Mouse (Mus musculus) heart, postnatal 36 days (tissue): ENCODE results near the gene Trip10. TPM values are rescaled to one million over a fixed set of nuclear protein-coding genes. Genes with fewer than 3 reads are reported as not detected.
A peak's percentile ranks its signal among the peaks of the same experiment; 100 is the strongest.

Source experiments
- DNase-seq, 2 experiments: peaks; one replicate each; pipeline ENCODE4 v3.0.0; 2021 to 2022
- intact Hi-C: fragments of 180-260 bp; cut with DNase I; formaldehyde crosslinking; loops from one replicate; pipeline ENCODE4 v1.15.1; 2025
- microRNA-seq, 2 experiments: library from miRNA; unstranded; fragments of <30 nt; microRNA quantifications; one replicate each; pipeline ENCODE4 v1.2.0; 2021; ENCODE audit warnings: borderline number of aligned reads in 2 of 2
- total RNA-seq, 2 experiments: library from RNA; stranded (reverse); gene quantifications; 2 replicates each; pipeline ENCODE4 v1.2.3; 2021

The Trip10 gene
- total RNA-seq, 2 experiments from 2014 or later = 113 to 124 TPM

DNA sequence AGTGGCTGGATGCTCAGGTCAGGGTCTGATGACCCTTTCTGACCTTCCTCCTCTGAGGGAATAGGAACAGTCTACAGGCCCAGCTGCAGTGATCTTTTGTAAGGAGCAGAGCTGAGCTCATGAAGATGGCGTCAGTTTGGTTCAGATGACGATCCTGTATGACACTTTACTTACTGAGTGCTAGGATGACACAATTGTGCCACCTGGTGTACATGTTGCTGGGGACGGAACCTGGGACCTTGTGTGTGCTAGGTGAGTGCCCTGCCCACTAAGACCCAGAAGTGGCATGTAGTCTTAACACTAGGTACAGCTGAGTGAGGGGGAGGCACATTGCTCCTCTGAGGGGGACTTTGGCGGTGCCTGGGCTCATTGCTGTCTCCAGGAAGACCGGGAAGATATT, 34.7 kb downstream of the Trip10 start:
- intact Hi-C loops = loop anchor here (5.0 kb wide), 1 partner anchor 117 kb away; no protein-coding TSS in a partner anchor

GRCm38 (mm10) chr17:57285077-57285476, 35.8 kb downstream of the Trip10 start:
- intact Hi-C loops = no loop called here
- peak in 1 of 2 experiments; percentile 28 for DNase-seq

More for the DNA sequence above, 34.7 kb downstream of the Trip10 start:
- no peak for DNase-seq

GRCm38 (mm10) chr17:57286718-57287355, 37.6 kb downstream of the Trip10 start:
- intact Hi-C loops = no loop called here
- no peak for DNase-seq

DNA sequence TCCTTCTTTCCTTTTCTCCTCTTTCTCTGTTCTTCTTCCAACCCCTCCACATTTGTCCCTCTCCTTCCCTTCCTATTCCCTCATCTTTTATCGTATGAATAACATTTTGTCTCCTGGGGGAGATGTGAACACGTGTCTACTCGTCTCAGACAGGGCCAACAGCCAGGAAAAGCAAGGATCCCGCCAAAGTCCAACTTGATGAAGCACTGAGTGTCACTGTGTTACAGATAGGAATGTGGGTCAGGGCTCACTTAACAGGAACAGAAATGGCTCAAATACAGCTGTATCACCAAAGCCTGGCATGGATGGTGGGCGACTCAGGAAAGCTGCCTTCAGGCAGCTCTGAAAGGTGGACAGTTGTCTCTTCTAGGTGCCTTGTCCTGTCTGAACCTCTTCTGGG, 40.0 kb downstream of the Trip10 start:
- intact Hi-C loops = no loop called here
- no peak for DNase-seq

- DNase-seq = peak in 1 of 2 experiments; percentile 13
These were observed 40.9 kb downstream of the Trip10 start for GRCm38 (mm10) chr17:57290001-57290670.

GRCm38 (mm10) chr17:57290671-57291055, 41.4 kb downstream of the Trip10 start:
- DNase-seq = no peak
- intact Hi-C loops = no loop called here

More at GRCm38 (mm10) chr17:57290001-57290670, 40.9 kb downstream of the Trip10 start:
- intact Hi-C loops = no loop called here

DNA sequence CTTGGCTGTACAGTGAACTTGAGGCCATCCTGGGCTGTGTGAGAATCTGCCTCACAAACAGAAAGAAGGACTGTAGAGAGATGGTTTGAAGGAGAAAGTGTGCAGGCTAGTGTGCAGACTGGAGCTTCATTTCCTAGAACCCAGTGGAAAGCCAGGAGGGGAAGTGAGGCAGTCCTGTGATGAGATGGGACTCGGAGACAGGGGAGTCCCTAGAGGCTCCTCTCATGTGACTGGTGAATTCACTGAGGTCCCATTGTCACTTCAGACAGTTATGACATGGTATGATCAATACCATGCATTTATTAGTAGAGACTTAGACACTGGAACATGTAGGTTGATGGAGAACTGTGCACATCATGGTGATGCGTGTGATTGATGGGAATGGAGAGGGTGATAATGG, 43.0 kb downstream of the Trip10 start:
- DNase-seq = no peak
- intact Hi-C loops = no loop called here

DNA sequence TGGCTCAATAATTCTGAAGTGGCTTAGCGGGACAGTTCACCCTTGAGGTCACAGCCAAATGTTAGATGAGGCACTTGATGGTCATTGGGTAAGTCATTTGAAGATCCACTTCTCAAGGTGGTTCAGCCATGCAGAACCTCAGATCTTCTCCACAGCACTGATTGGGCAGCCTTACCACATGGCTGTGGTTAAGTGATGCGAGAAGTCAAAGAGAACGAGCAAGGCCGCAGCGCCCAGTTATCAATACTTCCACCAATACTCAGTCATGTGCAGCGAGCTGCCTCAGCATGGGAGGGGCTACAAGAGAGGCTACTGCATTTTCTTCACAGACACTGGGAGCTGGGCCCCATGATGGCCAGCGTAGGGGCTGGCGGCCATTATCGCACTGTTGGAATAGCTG, 43.7 kb downstream of the Trip10 start:
- no peak for DNase-seq
- intact Hi-C loops = no loop called here

- no peak for DNase-seq
- intact Hi-C loops = no loop called here
These were observed 46.7 kb downstream of the Trip10 start for GRCm38 (mm10) chr17:57295935-57296334.

- intact Hi-C loops = no loop called here
- no peak for DNase-seq
These were observed 47.8 kb downstream of the Trip10 start for GRCm38 (mm10) chr17:57297040-57297439.

DNA sequence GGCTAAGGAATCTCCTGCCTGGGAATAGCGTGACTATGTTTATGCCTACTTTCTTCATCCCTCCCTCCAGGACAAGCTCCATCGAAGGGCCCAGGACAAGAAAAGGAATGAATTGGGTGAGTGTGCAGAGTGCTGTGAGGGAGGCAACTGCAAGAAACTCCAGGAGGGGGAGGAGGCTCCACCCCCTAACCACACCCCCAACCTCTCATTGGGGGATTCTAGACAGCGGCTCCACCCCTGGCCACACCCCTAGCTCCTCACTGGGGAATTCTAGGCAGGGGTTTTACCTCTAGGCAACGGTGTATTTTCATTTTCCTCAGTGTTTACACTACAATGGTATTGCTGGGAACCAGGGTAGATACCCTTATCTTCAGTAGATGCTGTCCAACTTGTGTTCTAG, 56.3 kb downstream of the Trip10 start:
- intact Hi-C loops = no loop called here
- no peak for DNase-seq

GRCm38 (mm10) chr17:57307074-57307473, 57.8 kb downstream of the Trip10 start:
- intact Hi-C loops = no loop called here
- no peak for DNase-seq

GRCm38 (mm10) chr17:57311801-57312200, 62.5 kb downstream of the Trip10 start:
- intact Hi-C loops = no loop called here
- no peak for DNase-seq

Small RNA genes within 50 kb of the gene (microRNA-seq; reads per million reads assigned to microRNA genes)
- gene Mir6978 = 0 reads per million in 2 experiments

Other genes with a start within 250 kb of the Trip10 start
- gene Pspn, start 249.4 kb upstream of the Trip10 start, total RNA-seq = not detected
- gene Gtf2f1, start 238.2 kb upstream of the Trip10 start, total RNA-seq = 10 to 100 TPM; 18.9 to 19.1 TPM
- gene Gm17949, start 238.0 kb upstream of the Trip10 start, total RNA-seq = not detected
- gene Khsrp, start 217.9 kb upstream of the Trip10 start, total RNA-seq = 10 to 100 TPM; 45.9 to 47.7 TPM
- not detected for gene Slc25a41, start 207.8 kb upstream of the Trip10 start, total RNA-seq
- under 1 TPM in 1 of 2 experiments, not detected in 1; 0.35 TPM for gene Crb3, start 190.3 kb upstream of the Trip10 start, total RNA-seq
- gene Slc25a23, start 189.6 kb upstream of the Trip10 start, total RNA-seq = 10 to 100 TPM; 58.1 to 69.8 TPM
- gene Dennd1c, start 170.9 kb upstream of the Trip10 start, total RNA-seq = 1 to 10 TPM; 1.4 to 2.0 TPM
- 1 to 10 TPM; 1.8 to 1.9 TPM for gene Tubb4a, start 161.7 kb upstream of the Trip10 start, total RNA-seq
- gene Tnfsf9, start 144.1 kb upstream of the Trip10 start, total RNA-seq = under 1 TPM; 0.33 to 0.53 TPM
- gene Cd70, start 99.7 kb upstream of the Trip10 start, total RNA-seq = not detected
- not detected for gene Tnfsf14, start 55.3 kb upstream of the Trip10 start, total RNA-seq
- 10 to 100 TPM; 96.2 to 97.5 TPM for gene C3, start 21.3 kb upstream of the Trip10 start, total RNA-seq
- 10 to 100 TPM; 32.0 to 32.1 TPM for gene Gpr108, start 1.0 kb upstream of the Trip10 start, total RNA-seq
- 1 to 10 TPM; 1.4 to 2.5 TPM for gene Vav1, start 29.6 kb downstream of the Trip10 start, total RNA-seq
- gene Adgre1, start 109.2 kb downstream of the Trip10 start, total RNA-seq = 10 to 100 TPM in 1 of 2 experiments, 1 to 10 TPM in 1; 7.1 to 14.5 TPM